Comparison of ENCODE assay signal across 9 mouse cellular contexts in the genomic region with DNA sequence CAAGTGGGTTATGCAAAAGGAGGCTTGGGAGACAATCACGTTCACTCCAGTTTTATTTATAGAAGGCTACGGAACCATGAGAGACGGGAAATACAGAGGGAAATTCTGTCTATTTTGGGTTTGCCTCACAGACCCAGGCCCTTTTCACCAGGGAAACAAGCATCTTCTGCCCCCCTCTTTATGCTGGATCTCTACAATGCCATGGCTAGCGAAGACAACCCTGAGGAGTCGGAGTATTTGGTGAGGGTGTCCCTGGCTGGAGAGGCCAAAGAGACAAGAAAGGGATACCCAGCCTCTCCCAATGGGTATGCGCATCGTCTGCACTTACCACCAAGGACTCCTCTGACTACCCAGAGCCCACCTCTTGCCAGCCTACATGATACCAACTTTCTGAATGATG. TPM values are rescaled to one million over a fixed set of nuclear protein-coding genes. Genes with fewer than 3 reads are reported as not detected.
A peak's percentile ranks its signal among the peaks of the same experiment; 100 is the strongest.
DNase-seq lines count a peak whose midpoint lies in the region; ATAC-seq and TF ChIP-seq lines count a peak whose summit lies in the region.
"Had no signal": no experiment of that assay in that cellular context is flagged by ENCODE, and none has a peak within 500 bp of the region (broad histone marks: within the 10 kb centered on the region; RNA-seq: fewer than 3 reads in every experiment).

No protein-coding gene starts in this region.

- no peaks in the 10 kb centered on the region for H3K27me3 ChIP-seq in forebrain, embryonic 11.5 days (ENCODE audit: control insufficient read depth, insufficient read depth, low read length)
- no peaks in the 10 kb centered on the region for H3K27me3 ChIP-seq in forebrain, embryonic 15.5 days
- no peaks in the 10 kb centered on the region for H3K27me3 ChIP-seq in lung, embryonic 15.5 days
- H3K27me3 ChIP-seq in intestine, embryonic 16.5 days (replicated peaks; ENCODE audit: control insufficient read depth, insufficient read depth, low read length): no peaks in the 10 kb centered on the region

- no peak overlapping the region for H3K27ac ChIP-seq in forebrain, embryonic 11.5 days (ENCODE audit: low read depth, low read length)
- H3K27ac ChIP-seq in forebrain, embryonic 15.5 days (replicated peaks): no peak overlapping the region
- H3K27ac ChIP-seq in lung, embryonic 15.5 days: peak overlapping the region; percentile 72
- H3K27ac ChIP-seq in intestine, embryonic 16.5 days (ENCODE audit: low read length): peak overlapping the region; percentile 54
- H3K27ac ChIP-seq in olfactory bulb, adult 2 months (ENCODE audit: insufficient read depth, low read depth, low read length): no peak overlapping the region
- H3K27ac ChIP-seq in left cerebral cortex, adult 2 months: no peak overlapping the region

- 0 out of 2 replicates have a peak, but pooled peaks cover 2% of the 10 kb centered on the region for H3K4me1 ChIP-seq in forebrain, embryonic 11.5 days (replicated peaks; ENCODE audit: control insufficient read depth, insufficient read depth, low read length)
- no peaks in the 10 kb centered on the region for H3K4me1 ChIP-seq in forebrain, embryonic 15.5 days
- peaks cover 13% of the 10 kb centered on the region for H3K4me1 ChIP-seq in lung, embryonic 15.5 days
- no peaks in the 10 kb centered on the region for H3K4me1 ChIP-seq in intestine, embryonic 16.5 days (ENCODE audit: control insufficient read depth, insufficient read depth, low read length)
- no peaks in the 10 kb centered on the region for H3K4me1 ChIP-seq in olfactory bulb, adult 2 months (ENCODE audit: control insufficient read depth, insufficient read depth, low read length)

- intact Hi-C loops in left cerebral cortex, adult 2 months (cut with DNase I): no loop called here

- 43% methylated on average over 7 of the region's 7 CpGs for WGBS in forebrain, embryonic 11.5 days
- 38% methylated on average over 7 of the region's 7 CpGs for WGBS in forebrain, embryonic 15.5 days
- WGBS in lung, embryonic 15.5 days: 3% methylated on average over 7 of the region's 7 CpGs
- WGBS in intestine, embryonic 16.5 days: 33% methylated on average over 7 of the region's 7 CpGs
- WGBS in olfactory bulb, adult 2 months: 76% methylated on average over 7 of the region's 7 CpGs

- H3K9me3 ChIP-seq in forebrain, embryonic 11.5 days (ENCODE audit: control insufficient read depth, low read length): no peaks in the 10 kb centered on the region
- no peaks in the 10 kb centered on the region for H3K9me3 ChIP-seq in forebrain, embryonic 15.5 days
- H3K9me3 ChIP-seq in lung, embryonic 15.5 days: no peaks in the 10 kb centered on the region
- H3K9me3 ChIP-seq in intestine, embryonic 16.5 days (ENCODE audit: control insufficient read depth, low read length): no peaks in the 10 kb centered on the region

- no peak for DNase-seq in forebrain, embryonic 11.5 days (ENCODE audit: low spot score)
- no peak for DNase-seq in lung, postnatal 10 days
- no peak for DNase-seq in left cerebral cortex, adult 2 months (ENCODE audit: extremely low spot score in 1 of 2, low spot score in 2 of 2)
- DNase-seq in frontal cortex, postnatal 25 days (ENCODE audit: low spot score in 2 of 2): no peak
- DNase-seq: layer of hippocampus, postnatal 36 days had no signal

- H3K36me3 ChIP-seq in forebrain, embryonic 11.5 days (ENCODE audit: control insufficient read depth, insufficient read depth, low read length): no peaks in the 10 kb centered on the region
- no peaks in the 10 kb centered on the region for H3K36me3 ChIP-seq in forebrain, embryonic 15.5 days
- H3K36me3 ChIP-seq in lung, embryonic 15.5 days: no peaks in the 10 kb centered on the region
- no peaks in the 10 kb centered on the region for H3K36me3 ChIP-seq in intestine, embryonic 16.5 days (ENCODE audit: control insufficient read depth, insufficient read depth, low read length)

- peak overlapping the region; percentile 24; the same call in 1 of the 2 replicates for H3K4me2 ChIP-seq in forebrain, embryonic 11.5 days (ENCODE audit: low read depth, low read length, severe bottlenecking)
- no peak overlapping the region for H3K4me2 ChIP-seq in forebrain, embryonic 15.5 days (replicated peaks)
- peak overlapping the region; percentile 61 for H3K4me2 ChIP-seq in lung, embryonic 15.5 days
- H3K4me2 ChIP-seq in intestine, embryonic 16.5 days (ENCODE audit: low read depth, low read length): peak overlapping the region; percentile 49

- no peak for TF ChIP-seq POLR2A in olfactory bulb, adult 2 months (IDR thresholded peaks at IDR 0.05; ENCODE audit: insufficient read depth, low read depth, low read length)

- H3K9ac ChIP-seq in forebrain, embryonic 11.5 days (ENCODE audit: low read length): peak overlapping the region; percentile 39
- no peak overlapping the region for H3K9ac ChIP-seq in forebrain, embryonic 15.5 days (replicated peaks)
- H3K9ac ChIP-seq in lung, embryonic 15.5 days: peak overlapping the region; percentile 68
- peak overlapping the region; percentile 67 for H3K9ac ChIP-seq in intestine, embryonic 16.5 days (ENCODE audit: low read depth, low read length)

- 0 out of 2 replicates have a peak, but pooled peaks have one; percentile 40 for ATAC-seq in forebrain, embryonic 11.5 days (replicated peaks; ENCODE audit: low FRiP score)
- no peak for ATAC-seq in forebrain, embryonic 15.5 days (replicated peaks)
- no peak for ATAC-seq in lung, embryonic 15.5 days (ENCODE audit: borderline replicate concordance, extremely low read depth, low FRiP score, low TSS enrichment)
- no peak for ATAC-seq in intestine, embryonic 16.5 days

- peak overlapping the region; percentile 25 for H3K4me3 ChIP-seq in forebrain, embryonic 11.5 days (ENCODE audit: low read depth, low read length)
- no peak overlapping the region for H3K4me3 ChIP-seq in forebrain, embryonic 15.5 days
- H3K4me3 ChIP-seq in lung, embryonic 15.5 days: peak overlapping the region; percentile 61
- H3K4me3 ChIP-seq in intestine, embryonic 16.5 days (ENCODE audit: low read length): peak overlapping the region; percentile 52
- H3K4me3 ChIP-seq in olfactory bulb, adult 2 months (ENCODE audit: insufficient read depth, low read depth, low read length): peak overlapping the region; percentile 8; the same call in 1 of the 2 replicates
- H3K4me3 ChIP-seq in left cerebral cortex, adult 2 months: no peak overlapping the region

- no peak for TF ChIP-seq CTCF in olfactory bulb, adult 2 months (IDR thresholded peaks at IDR 0.05; ENCODE audit: insufficient read depth, low read depth, low read length)
- no peak for TF ChIP-seq CTCF in left cerebral cortex, adult 2 months (IDR thresholded peaks at IDR 0.05)

RNA-seq across cellular contexts. Expression of a gene that starts 1.0 kb away (rescaled TPM):
- polyA plus RNA-seq in forebrain, embryonic 11.5 days (2014; fragmentation: Nextera tagmentation; extraction: Ambion mirVana): 3.9 and 4.9 TPM in 2 replicates
- 1.6 and 2.0 TPM in 2 replicates for polyA plus RNA-seq in forebrain, embryonic 15.5 days (2015; fragmentation: Nextera tagmentation; extraction: Ambion mirVana)
- 32.8 and 34.3 TPM in 2 replicates for polyA plus RNA-seq in lung, embryonic 15.5 days (2015; fragmentation: Nextera tagmentation; extraction: Ambion mirVana)
- 7.2 and 7.8 TPM in 2 replicates for polyA plus RNA-seq in intestine, embryonic 16.5 days (2015; fragmentation: Nextera tagmentation; extraction: Ambion mirVana)
- polyA plus RNA-seq in olfactory bulb, adult 2 months (2012; ENCODE audit: insufficient read depth, insufficient read length, low replicate concordance, missing spikeins): not detected in 2 replicates
- 1 to 10 TPM; 1.0 to 1.7 TPM for total RNA-seq in left cerebral cortex, adult 2 months (2021)

Comparison
In these comparisons a context has a peak if more than half of its experiments do, and no peak if none do; other contexts are left out.
1. H3K4me3 ChIP-seq: peak in forebrain, embryonic 11.5 days (single experiment), lung, embryonic 15.5 days (single experiment), intestine, embryonic 16.5 days (single experiment) and olfactory bulb, adult 2 months (single experiment); none in forebrain, embryonic 15.5 days (single experiment) and left cerebral cortex, adult 2 months (single experiment).
2. H3K27ac ChIP-seq: peak in lung, embryonic 15.5 days (single experiment) and intestine, embryonic 16.5 days (single experiment); none in forebrain, embryonic 11.5 days (single experiment), forebrain, embryonic 15.5 days (single experiment), olfactory bulb, adult 2 months (single experiment) and left cerebral cortex, adult 2 months (single experiment).